Mouse (Mus musculus) embryonic facial prominence, embryonic 12.5 days (tissue): ENCODE data around the gene AC141477.1. TPM values are rescaled to one million over a fixed set of nuclear protein-coding genes. Genes with fewer than 3 reads are reported as not detected.
A peak's percentile ranks its signal among the peaks of the same experiment; 100 is the strongest.

Experiments used
- ATAC-seq: fragments of 200-750 bp; cut with Nextera tagmentation; 2 replicates; pipeline ENCODE4 v1.8.0; 2017; ENCODE audit not compliant: insufficient number of reproducible peaks, insufficient read depth, low FRiP score, low TSS enrichment
- H3K27ac ChIP-seq: fragments of 300-500 bp; sonication (generic); 2 replicates; pipeline ENCODE4 v1.5.1; 2016; ENCODE audit warnings: mild to moderate bottlenecking
- H3K27me3 ChIP-seq: fragments of 300-500 bp; sonication (generic); 2 replicates; pipeline ENCODE4 v1.6.1; 2016; ENCODE audit warnings: mild to moderate bottlenecking, moderate library complexity
- H3K36me3 ChIP-seq: fragments of 300-500 bp; sonication (generic); 2 replicates; pipeline ENCODE4 v1.6.1; 2016; ENCODE audit warnings: mild to moderate bottlenecking
- H3K4me1 ChIP-seq: fragments of 300-500 bp; sonication (generic); 2 replicates; pipeline ENCODE4 v1.6.1; 2016
- H3K4me2 ChIP-seq: fragments of 300-500 bp; sonication (generic); replicated peaks from 2 replicates; pipeline ENCODE4 v1.6.1; 2016; ENCODE audit warnings: mild to moderate bottlenecking, moderate library complexity
- H3K4me3 ChIP-seq: fragments of 300-500 bp; sonication (generic); 2 replicates; pipeline ENCODE4 v1.5.1; 2016; ENCODE audit warnings: mild to moderate bottlenecking
- H3K9ac ChIP-seq: fragments of 300-500 bp; sonication (generic); 2 replicates; pipeline ENCODE4 v1.6.1; 2016; ENCODE audit warnings: mild to moderate bottlenecking, moderate library complexity
- H3K9me3 ChIP-seq: fragments of 300-500 bp; sonication (generic); 2 replicates; pipeline ENCODE4 v1.6.1; 2016; ENCODE audit warnings: mild to moderate bottlenecking, moderate library complexity
- WGBS: fragments of 180-500 bp; shearing (Covaris S2); methylation state at CpG from one replicate; pipeline ENCODE4 v1.1.7; 2016; 5-methylcytosine and 5-hydroxymethylcytosine counted together
- polyA plus RNA-seq: library from polyadenylated mRNA; unstranded; fragments of >200 nt; fragmentation: Nextera tagmentation; extraction: Ambion mirVana; gene quantifications from 2 replicates; pipeline ENCODE4 v1.2.1, GENCODE M21; 2016

The AC141477.1 gene
- polyA plus RNA-seq: not detected in 2 replicates

DNA sequence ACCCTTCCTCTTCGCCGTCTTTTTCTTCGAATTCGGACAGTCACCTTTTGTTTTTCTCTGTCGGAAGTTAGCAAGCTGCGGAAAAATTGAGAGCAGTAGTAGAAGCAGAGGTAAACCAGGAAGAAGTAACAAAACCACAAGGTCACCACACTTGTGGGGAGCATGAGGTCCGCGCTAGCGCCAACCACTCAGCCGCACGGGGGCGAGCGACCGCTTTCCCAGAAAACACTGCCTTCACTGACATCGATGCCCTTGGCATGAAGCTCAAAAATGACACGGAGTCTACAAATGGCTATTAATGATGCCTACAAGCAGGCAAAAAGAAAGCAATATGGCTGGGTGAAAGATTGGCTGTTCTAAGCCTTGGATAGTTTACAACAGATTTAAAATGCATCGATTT, at the start of gene AC141477.1:
Gene AC141477.1 (minus strand): TSS at position 164 of the 400 bp plus-strand sequence.
- peaks cover 14% of the 10 kb centered on the region for H3K4me1 ChIP-seq
- H3K27me3 ChIP-seq: no peaks in the 10 kb centered on the region
- H3K4me2 ChIP-seq: peak within 1 kb of the TSS; percentile 71
- no peaks in the 10 kb centered on the region for H3K9me3 ChIP-seq
- H3K27ac ChIP-seq: no peak within 1 kb of the TSS
- peaks cover 41% of the 10 kb centered on the region for H3K36me3 ChIP-seq
- H3K9ac ChIP-seq: no peak within 1 kb of the TSS
- no peak within 1 kb of the TSS for H3K4me3 ChIP-seq
- no peak for ATAC-seq
- WGBS: 93% methylated on average over 17 of the region's 17 CpGs

DNA sequence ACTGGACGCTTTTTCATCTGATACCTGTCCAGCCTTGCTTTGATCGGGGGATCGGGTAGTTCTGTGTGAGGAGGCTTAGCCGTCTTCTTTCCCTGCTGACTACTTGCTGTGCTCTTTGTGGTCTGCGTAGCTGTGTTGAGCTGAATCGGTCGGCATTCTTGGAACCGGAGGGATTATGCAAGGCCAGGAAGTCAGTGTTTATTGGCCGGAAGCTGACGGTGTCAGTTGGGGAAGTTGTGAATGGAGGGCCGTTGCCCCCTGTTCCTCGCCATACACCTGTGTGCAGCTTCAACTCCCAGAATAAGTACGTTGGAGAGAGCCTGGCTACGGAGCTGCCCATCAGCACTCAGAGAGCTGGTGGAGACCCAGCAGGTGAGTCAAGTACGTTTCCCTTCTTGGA, 49.0 kb upstream of the AC141477.1 start:
- Histone ChIP-seq H3K9me3 (no peaks in the 10 kb centered on the region), H3K27ac (no peak overlapping the region), H3K9ac (no peak overlapping the region), H3K4me3 (no peak overlapping the region), H3K4me2 (no peak overlapping the region), H3K4me1 (no peaks in the 10 kb centered on the region), H3K27me3 (no peaks in the 10 kb centered on the region), H3K36me3 (peaks cover 91% of the 10 kb centered on the region)
- 94% methylated on average over 15 of the region's 15 CpGs for WGBS
- no peak for ATAC-seq

DNA sequence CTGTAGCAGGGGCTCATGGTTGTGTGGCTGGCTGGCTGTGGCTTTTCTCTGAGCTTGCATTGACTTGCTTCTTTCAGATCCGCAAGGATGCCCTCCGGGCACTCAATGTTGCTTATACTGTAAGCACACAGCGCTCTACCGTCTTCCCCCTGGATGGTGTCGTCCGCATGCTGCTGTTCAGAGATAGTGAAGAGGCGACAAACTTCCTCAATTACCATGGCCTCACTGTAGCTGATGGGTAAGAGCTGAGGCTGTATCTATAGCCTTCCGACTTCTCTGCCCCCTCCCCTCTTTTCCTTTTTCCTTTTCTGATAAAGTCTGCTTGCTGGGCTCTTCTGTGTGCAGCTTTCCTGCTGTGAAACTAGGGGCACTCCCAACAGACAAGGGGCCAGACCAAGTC, 48.0 kb upstream of the AC141477.1 start:
- Histone ChIP-seq H3K9ac (no peak overlapping the region), H3K9me3 (no peaks in the 10 kb centered on the region), H3K27ac (no peak overlapping the region), H3K4me1 (no peaks in the 10 kb centered on the region), H3K36me3 (peaks cover 91% of the 10 kb centered on the region), H3K4me2 (no peak overlapping the region), H3K27me3 (no peaks in the 10 kb centered on the region), H3K4me3 (no peak overlapping the region)
- no peak for ATAC-seq
- WGBS: 90% methylated on average over 8 of the region's 8 CpGs

DNA sequence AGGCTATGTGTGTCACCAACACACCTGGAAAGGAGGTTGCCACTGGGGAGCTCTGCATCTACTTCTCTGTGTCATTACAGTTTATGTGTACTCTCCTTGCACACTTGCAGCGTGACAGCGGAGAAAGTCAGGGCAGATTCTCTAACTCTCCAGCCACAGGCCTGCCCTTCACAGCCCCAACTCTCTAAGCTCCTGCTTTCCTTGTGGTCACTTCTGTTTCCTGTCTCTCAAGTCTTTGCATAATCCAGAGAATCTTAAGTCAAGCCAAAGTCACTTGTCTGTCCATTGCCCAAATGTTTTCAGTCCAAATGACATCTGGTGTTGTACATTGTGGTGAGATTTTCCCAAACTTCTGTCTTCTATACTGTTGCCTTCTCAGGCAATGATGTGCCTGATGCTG, 46.1 kb upstream of the AC141477.1 start:
- Histone ChIP-seq H3K27me3 (no peaks in the 10 kb centered on the region), H3K4me1 (no peaks in the 10 kb centered on the region), H3K4me2 (no peak overlapping the region), H3K27ac (no peak overlapping the region), H3K9ac (no peak overlapping the region), H3K4me3 (no peak overlapping the region), H3K9me3 (no peaks in the 10 kb centered on the region), H3K36me3 (peaks cover 94% of the 10 kb centered on the region)
- no peak for ATAC-seq
- WGBS: 95% methylated on average over 2 of the region's 2 CpGs

DNA sequence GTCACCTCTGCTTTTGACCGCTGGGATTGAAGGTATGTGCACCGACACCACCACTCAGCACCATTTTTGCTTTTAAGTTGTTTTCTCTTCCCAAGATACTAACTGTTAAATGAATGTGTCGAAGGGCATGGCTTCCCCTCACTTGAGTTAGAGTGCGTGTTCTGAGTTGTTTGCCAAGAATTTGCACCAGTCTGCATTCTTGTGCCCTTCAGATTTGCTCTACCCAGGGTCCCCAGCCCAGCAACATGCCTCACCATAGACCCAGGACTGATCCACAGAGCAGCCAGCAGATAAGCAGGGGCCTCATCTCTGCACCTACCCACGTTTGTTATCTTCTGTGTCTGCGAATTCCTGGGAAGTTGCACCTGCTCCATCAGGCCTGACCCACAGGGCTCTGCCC, 41.2 kb upstream of the AC141477.1 start:
- Histone ChIP-seq H3K4me1 (no peaks in the 10 kb centered on the region), H3K9me3 (no peaks in the 10 kb centered on the region), H3K36me3 (peaks cover 95% of the 10 kb centered on the region), H3K4me3 (no peak overlapping the region), H3K27me3 (no peaks in the 10 kb centered on the region), H3K4me2 (no peak overlapping the region), H3K9ac (no peak overlapping the region), H3K27ac (no peak overlapping the region)
- no peak for ATAC-seq
- WGBS: 88% methylated on average over 6 of the region's 6 CpGs

DNA sequence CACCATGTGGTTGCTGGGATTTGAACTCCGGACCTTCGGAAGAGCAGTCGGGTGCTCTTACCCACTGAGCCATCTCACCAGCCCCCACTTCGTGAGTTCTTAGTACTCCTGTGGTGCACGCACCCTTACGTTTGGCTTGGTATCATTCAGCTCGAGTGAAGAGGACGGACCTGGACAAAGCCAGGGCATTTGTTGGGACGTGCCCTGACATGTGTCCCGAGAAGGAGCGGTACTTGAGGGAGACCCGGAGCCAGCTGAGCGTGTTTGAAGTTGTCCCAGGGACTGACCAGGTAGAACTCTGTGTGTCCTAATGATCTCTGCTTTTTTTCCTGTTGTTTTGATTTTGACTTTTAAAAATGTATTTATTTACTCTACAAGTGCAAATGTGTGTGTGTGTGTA, 40.6 kb upstream of the AC141477.1 start:
- 92% methylated on average over 13 of the region's 13 CpGs for WGBS
- no peaks in the 10 kb centered on the region for H3K27me3 ChIP-seq
- peaks cover 95% of the 10 kb centered on the region for H3K36me3 ChIP-seq
- no peak overlapping the region for H3K27ac ChIP-seq
- no peak overlapping the region for H3K4me3 ChIP-seq
- ATAC-seq: no peak
- H3K9ac ChIP-seq: no peak overlapping the region
- H3K4me1 ChIP-seq: no peaks in the 10 kb centered on the region
- H3K4me2 ChIP-seq: no peak overlapping the region
- H3K9me3 ChIP-seq: no peaks in the 10 kb centered on the region

DNA sequence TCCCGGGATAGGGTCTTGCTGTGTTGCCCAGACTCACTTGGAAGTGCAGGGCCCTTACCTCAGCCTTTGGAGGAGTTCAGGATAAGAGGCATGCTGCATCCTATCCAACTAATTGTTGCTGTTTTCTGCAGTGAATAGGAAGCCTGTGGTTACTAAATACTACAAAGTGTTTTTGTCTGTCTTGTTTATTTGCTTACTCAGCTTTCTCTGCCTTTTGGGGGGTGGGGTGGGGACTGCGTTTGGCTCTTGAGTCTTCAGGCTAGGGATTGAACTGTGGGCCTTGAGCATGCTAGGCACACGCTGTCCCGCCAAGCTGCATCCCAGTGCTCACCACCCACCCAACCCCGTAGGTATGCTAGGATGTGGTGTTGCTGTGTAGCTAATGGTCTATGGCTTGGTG, 33.5 kb upstream of the AC141477.1 start:
- Histone ChIP-seq H3K27ac (no peak overlapping the region), H3K4me1 (peaks cover 3% of the 10 kb centered on the region; the same call in 1 of the 2 replicates), H3K4me3 (no peak overlapping the region), H3K36me3 (peaks cover 70% of the 10 kb centered on the region), H3K9ac (no peak overlapping the region), H3K27me3 (no peaks in the 10 kb centered on the region), H3K9me3 (no peaks in the 10 kb centered on the region), H3K4me2 (no peak overlapping the region)
- WGBS: 91% methylated on average over 5 of the region's 5 CpGs
- no peak for ATAC-seq

DNA sequence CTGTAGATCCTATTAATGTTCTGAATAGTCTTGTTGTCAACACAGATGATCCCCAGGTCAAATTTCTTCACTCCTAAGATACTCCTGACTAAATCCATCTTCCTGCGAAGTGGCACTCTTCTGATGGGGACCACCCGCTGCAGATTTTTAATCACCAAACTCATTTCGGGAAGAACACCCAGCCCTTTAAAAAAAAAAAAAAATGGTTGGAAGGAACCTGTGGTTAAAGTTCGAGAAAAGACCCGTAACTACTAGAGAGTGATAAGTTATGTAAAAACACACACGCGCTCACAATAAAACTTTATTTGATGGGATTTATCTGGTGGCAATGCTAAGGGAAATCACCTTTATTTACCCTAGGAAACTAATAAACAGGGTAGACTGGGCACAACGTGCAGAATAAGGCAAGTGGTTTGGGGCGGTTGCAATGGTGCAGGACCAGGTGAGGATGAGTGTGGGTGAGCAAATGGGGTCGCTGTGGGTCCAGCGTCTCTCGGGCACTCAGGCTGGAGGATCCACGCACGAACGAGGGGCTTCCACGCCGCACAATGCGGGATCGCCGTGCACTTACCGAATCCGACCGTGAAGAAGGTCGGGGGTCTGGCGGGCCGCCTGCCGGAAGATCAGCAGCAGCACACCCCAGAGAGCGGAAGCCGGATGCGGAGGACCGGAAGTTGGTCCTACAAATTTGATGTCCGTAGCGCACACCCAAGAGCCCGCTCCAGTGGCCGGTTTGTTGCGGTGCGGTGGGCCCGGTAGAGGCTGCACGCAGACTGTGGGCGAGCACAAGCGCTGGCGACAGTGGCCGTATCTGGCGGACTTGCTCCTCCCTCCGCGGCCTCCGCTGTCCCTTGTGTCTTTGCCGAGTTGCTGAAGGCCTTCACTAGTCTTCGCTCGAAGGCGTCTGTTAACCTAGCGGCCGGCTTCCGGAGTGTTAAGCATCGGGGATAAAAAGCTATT, 28.2 kb upstream of the AC141477.1 start, which contains the start of the genes Mcm3ap and Ybey:
Gene Mcm3ap (plus strand): TSS at position 725 of the 960 bp plus-strand sequence.
Gene Ybey (minus strand): TSS at position 912 of the 960 bp plus-strand sequence.
- 1% methylated on average over 55 of the region's 55 CpGs for WGBS
- ATAC-seq: peak; percentile 94
- Histone ChIP-seq H3K36me3 (peaks cover 31% of the 10 kb centered on the region), H3K4me3 (peak within 1 kb of the TSS; percentile 82), H3K27ac (peak within 1 kb of the TSS; percentile 89), H3K4me2 (peak within 1 kb of the TSS; percentile 58), H3K4me1 (peaks cover 3% of the 10 kb centered on the region), H3K9me3 (no peaks in the 10 kb centered on the region), H3K9ac (peak within 1 kb of the TSS; percentile 85), H3K27me3 (no peaks in the 10 kb centered on the region)

DNA sequence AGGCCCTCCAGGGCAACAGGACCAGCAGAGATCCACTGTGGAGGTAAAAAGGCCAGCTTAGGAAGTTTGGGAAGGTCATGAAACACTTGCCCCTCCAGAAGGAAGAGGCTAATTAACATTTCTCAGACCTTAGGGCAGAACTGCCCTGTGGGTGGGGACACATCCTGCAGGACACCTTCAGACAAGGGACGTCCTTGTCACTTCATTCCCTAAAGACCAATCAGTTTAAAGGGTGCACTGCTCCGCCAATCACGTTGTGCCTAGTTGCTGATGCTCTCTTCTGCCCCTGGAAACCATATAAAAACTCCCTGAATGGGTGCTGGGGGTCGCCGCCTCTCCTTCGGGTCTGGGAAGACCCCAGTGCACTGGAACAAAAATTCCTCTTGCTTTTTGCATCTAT, 22.5 kb upstream of the AC141477.1 start:
- 81% methylated on average over 6 of the region's 6 CpGs for WGBS
- no peaks in the 10 kb centered on the region for H3K9me3 ChIP-seq
- no peaks in the 10 kb centered on the region; the same call in 1 of the 2 replicates for H3K36me3 ChIP-seq
- no peaks in the 10 kb centered on the region; the same call in 1 of the 2 replicates for H3K4me1 ChIP-seq
- H3K4me3 ChIP-seq: no peak overlapping the region
- no peak overlapping the region for H3K27ac ChIP-seq
- no peak overlapping the region for H3K9ac ChIP-seq
- no peaks in the 10 kb centered on the region for H3K27me3 ChIP-seq
- H3K4me2 ChIP-seq: no peak overlapping the region
- no peak for ATAC-seq

DNA sequence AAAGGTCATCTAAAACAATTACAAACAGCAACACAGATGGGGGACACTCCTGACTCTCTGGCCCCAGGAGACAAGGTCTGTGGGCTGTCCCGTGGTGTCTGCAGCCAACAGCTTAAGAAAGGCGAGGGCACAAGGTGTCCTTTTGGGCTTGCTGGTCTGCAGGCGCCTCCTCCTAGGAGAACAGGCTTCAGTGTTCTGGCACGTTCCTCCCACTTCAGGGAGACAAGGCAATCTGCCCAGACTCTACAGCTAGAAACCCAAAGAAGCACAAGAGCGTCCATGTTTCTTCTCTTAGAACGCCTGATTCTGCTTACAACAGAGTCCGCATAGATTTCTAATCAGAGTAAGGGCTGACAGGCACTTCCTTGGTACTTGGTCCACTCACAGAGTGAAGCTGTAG, 22.1 kb upstream of the AC141477.1 start:
- ATAC-seq: no peak
- no peak overlapping the region for H3K4me3 ChIP-seq
- H3K4me2 ChIP-seq: no peak overlapping the region
- H3K36me3 ChIP-seq: no peaks in the 10 kb centered on the region; the same call in 1 of the 2 replicates
- no peaks in the 10 kb centered on the region for H3K4me1 ChIP-seq
- H3K27ac ChIP-seq: no peak overlapping the region
- WGBS: 85% methylated on average over 7 of the region's 7 CpGs
- H3K9me3 ChIP-seq: no peaks in the 10 kb centered on the region
- H3K27me3 ChIP-seq: no peaks in the 10 kb centered on the region
- no peak overlapping the region for H3K9ac ChIP-seq

DNA sequence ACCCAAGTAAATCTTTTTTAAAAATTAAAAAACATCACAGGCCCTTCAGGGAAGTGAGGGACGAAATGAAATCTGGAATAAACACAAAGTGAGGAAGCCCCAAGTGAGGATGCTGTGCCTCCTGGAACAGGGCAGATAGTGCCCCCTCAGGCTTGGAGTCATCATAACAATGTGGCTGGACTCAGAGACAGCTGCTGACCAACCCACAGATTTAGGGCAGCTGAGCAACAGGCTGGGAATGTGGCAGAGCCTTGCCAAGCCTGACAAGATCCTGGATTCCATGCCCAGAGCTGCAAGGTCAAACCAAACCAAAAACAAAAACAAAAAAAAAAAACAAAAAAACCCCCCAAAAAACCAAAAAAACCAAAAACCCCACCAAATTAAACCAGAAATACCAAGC, 21.0 kb upstream of the AC141477.1 start:
- H3K36me3 ChIP-seq: no peaks in the 10 kb centered on the region; the same call in 1 of the 2 replicates
- ATAC-seq: no peak
- no peak overlapping the region for H3K4me2 ChIP-seq
- H3K27me3 ChIP-seq: no peaks in the 10 kb centered on the region
- no peak overlapping the region for H3K27ac ChIP-seq
- WGBS: 79% methylated on average over 1 of the region's 1 CpGs
- H3K9ac ChIP-seq: no peak overlapping the region
- no peak overlapping the region for H3K4me3 ChIP-seq
- no peaks in the 10 kb centered on the region for H3K4me1 ChIP-seq
- H3K9me3 ChIP-seq: no peaks in the 10 kb centered on the region

DNA sequence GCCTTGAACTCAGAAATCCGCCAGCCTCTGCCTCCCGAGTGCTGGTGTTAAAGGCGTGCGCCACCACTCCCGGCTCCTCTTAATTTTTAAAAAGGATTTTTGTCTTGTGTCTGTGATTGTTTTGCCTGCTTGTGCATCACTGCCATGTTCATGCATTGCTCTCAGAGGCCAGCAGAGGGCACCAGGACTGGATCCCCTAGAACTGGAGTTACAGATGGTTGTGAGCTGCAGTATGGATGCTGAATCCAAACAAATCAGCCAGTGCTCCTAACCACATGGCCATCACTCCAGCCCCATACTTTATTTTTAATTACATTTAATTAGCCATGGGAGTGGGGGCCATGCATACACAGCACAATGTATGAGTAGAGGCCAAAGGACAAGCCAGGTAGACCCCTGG, 15.0 kb upstream of the AC141477.1 start:
- Histone ChIP-seq H3K9me3 (no peaks in the 10 kb centered on the region), H3K4me2 (no peak overlapping the region), H3K9ac (no peak overlapping the region), H3K4me1 (no peaks in the 10 kb centered on the region), H3K36me3 (no peaks in the 10 kb centered on the region), H3K27me3 (no peaks in the 10 kb centered on the region), H3K27ac (no peak overlapping the region), H3K4me3 (no peak overlapping the region)
- no peak for ATAC-seq
- 60% methylated on average over 5 of the region's 5 CpGs for WGBS
